Mouse (Mus musculus): Measurements from ENCODE around the gene Eif4e. TPM values are rescaled to one million over a fixed set of nuclear protein-coding genes. Genes with fewer than 3 reads are reported as not detected.
"Not testable (repeated sequence)": the region's sequence is repeated elsewhere in the genome, so short reads cannot be mapped to it uniquely, and the experiment has no call there.

The Eif4e gene
- polyA plus RNA-seq, 1 experiment from 2014 or later, result 371 TPM

DNA sequence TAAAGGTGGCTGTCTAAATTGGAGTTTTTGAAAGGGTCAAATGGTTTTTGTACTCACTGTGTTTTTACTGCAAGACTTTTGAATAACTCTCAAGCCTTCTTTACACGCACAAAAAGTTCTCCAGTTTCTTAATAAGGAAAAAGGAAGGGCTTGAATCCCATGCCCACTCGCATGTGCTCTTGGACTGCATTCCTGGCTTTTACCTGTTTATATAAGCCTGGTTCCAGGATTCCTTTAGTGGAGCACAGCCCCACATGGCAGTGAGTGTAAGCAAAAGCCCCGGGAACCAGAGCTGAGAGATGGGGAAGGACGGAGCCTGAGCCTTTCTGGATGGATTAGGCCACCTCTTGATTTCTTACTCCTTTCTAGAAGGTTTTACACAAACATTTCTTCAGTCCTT, 23.1 kb downstream of the Eif4e start:
- Histone ChIP-seq H3K36me3 (peaks cover 30% of the 10 kb centered on the region), H3K4me2 (replicated peaks) (no peak overlapping the region), H3K27me3 (no peaks in the 10 kb centered on the region), H3K9ac (replicated peaks) (no peak overlapping the region), H3K27ac (replicated peaks) (no peak overlapping the region), H3K4me1 (no peaks in the 10 kb centered on the region), H3K4me3 (no peak overlapping the region), H3K9me3 (no peaks in the 10 kb centered on the region)
- ATAC-seq (replicated peaks), result no peak
- 80% methylated on average over 4 of the region's 4 CpGs for WGBS

- Histone ChIP-seq H3K4me1 (no peaks in the 10 kb centered on the region), H3K36me3 (peaks cover 35% of the 10 kb centered on the region), H3K9ac (replicated peaks) (no peak overlapping the region), H3K27ac (replicated peaks) (no peak overlapping the region), H3K4me2 (replicated peaks) (no peak overlapping the region), H3K9me3 (no peaks in the 10 kb centered on the region), H3K4me3 (no peak overlapping the region), H3K27me3 (no peaks in the 10 kb centered on the region)
- no peak for ATAC-seq (replicated peaks)
- 92% methylated on average over 19 of the region's 19 CpGs for WGBS
These were observed 24.6 kb downstream of the Eif4e start for GRCm38 (mm10) chr3:138550336-138551123.

- not testable (repeated sequence) for H3K27me3 ChIP-seq; H3K4me1 ChIP-seq; H3K4me2 ChIP-seq (replicated peaks); H3K9me3 ChIP-seq; H3K9ac ChIP-seq (replicated peaks); ATAC-seq (replicated peaks); H3K27ac ChIP-seq (replicated peaks); H3K4me3 ChIP-seq
- WGBS, result 96% methylated on average over 8 of the region's 8 CpGs
- H3K36me3 ChIP-seq, result peaks cover 47% of the 10 kb centered on the region
These were observed 29.3 kb downstream of the Eif4e start for GRCm38 (mm10) chr3:138555279-138555678.

- Histone ChIP-seq H3K4me1 (no peaks in the 10 kb centered on the region), H3K4me3 (no peak overlapping the region), H3K9me3 (no peaks in the 10 kb centered on the region), H3K36me3 (peaks cover 27% of the 10 kb centered on the region), H3K27ac (replicated peaks) (no peak overlapping the region), H3K27me3 (no peaks in the 10 kb centered on the region), H3K9ac (replicated peaks) (no peak overlapping the region), H3K4me2 (replicated peaks) (no peak overlapping the region)
- 53% methylated on average over 4 of the region's 4 CpGs for WGBS
- ATAC-seq (replicated peaks), result peak; percentile 52
These were observed 32.5 kb downstream of the Eif4e start for GRCm38 (mm10) chr3:138558529-138558928.

- Histone ChIP-seq H3K9me3 (no peaks in the 10 kb centered on the region), H3K27me3 (no peaks in the 10 kb centered on the region), H3K4me3 (no peak overlapping the region), H3K4me1 (no peaks in the 10 kb centered on the region), H3K27ac (replicated peaks) (no peak overlapping the region), H3K9ac (replicated peaks) (no peak overlapping the region), H3K36me3 (peaks cover 19% of the 10 kb centered on the region), H3K4me2 (replicated peaks) (no peak overlapping the region)
- 75% methylated on average over 5 of the region's 5 CpGs for WGBS
- no peak for ATAC-seq (replicated peaks)
These were observed 34.3 kb downstream of the Eif4e start for GRCm38 (mm10) chr3:138560242-138560641.

DNA sequence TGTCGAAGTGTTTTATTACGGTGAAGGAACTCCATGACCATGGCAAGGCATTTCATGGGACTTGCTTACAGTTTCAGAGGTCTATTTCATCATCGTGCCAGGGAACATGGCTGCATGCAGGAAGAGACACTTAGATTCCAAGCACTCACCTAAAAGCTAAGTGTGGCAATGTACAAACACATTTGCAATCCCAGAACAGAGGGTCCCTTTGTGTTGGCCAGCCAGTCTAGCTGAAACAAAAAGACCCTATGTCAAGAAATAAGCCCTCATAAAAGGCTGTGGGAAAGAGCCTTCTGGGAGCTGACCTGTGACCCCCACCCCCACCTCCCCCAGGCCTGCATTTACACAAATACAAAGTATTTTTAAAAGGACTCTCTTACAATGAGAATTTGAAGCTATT, 34.9 kb downstream of the Eif4e start:
- no peak overlapping the region for H3K9ac ChIP-seq (replicated peaks)
- WGBS, result 83% methylated on average over 3 of the region's 3 CpGs
- H3K27ac ChIP-seq (replicated peaks), result no peak overlapping the region
- no peak for ATAC-seq (replicated peaks)
- no peaks in the 10 kb centered on the region for H3K4me1 ChIP-seq
- H3K36me3 ChIP-seq, result peaks cover 19% of the 10 kb centered on the region
- H3K4me2 ChIP-seq (replicated peaks), result no peak overlapping the region
- no peaks in the 10 kb centered on the region for H3K9me3 ChIP-seq
- H3K27me3 ChIP-seq, result no peaks in the 10 kb centered on the region
- H3K4me3 ChIP-seq, result no peak overlapping the region

- H3K4me3 ChIP-seq, result no peak overlapping the region
- no peak overlapping the region for H3K9ac ChIP-seq (replicated peaks)
- no peak for ATAC-seq (replicated peaks)
- no peaks in the 10 kb centered on the region for H3K36me3 ChIP-seq
- no peaks in the 10 kb centered on the region for H3K9me3 ChIP-seq
- no peak overlapping the region for H3K4me2 ChIP-seq (replicated peaks)
- no peaks in the 10 kb centered on the region for H3K4me1 ChIP-seq
- no peaks in the 10 kb centered on the region for H3K27me3 ChIP-seq
- H3K27ac ChIP-seq (replicated peaks), result no peak overlapping the region
- WGBS, result 95% methylated on average over 10 of the region's 10 CpGs
These were observed 52.9 kb downstream of the Eif4e start for GRCm38 (mm10) chr3:138578867-138579266.

DNA sequence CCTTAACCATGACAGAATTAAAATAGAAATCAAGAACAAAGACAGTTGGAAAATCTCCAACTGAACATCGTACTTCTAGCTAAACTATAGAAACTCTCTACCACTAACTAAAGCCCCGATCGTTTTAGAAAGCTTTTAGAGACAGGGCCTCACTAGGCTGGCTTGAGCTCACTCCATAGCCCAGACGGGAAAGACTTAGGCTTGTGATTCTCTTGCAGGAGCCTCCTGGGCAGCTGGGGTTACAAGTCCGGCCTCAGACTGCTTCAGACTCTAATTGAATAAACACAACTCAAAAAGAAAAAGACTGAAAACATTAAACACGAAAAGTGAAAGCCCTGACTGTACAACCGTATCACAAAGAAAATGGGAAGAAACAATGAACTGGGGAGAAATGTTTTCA, 60.2 kb downstream of the Eif4e start:
- H3K27ac ChIP-seq (replicated peaks), result no peak overlapping the region
- H3K36me3 ChIP-seq, result no peaks in the 10 kb centered on the region
- no peak for ATAC-seq (replicated peaks)
- H3K4me2 ChIP-seq (replicated peaks), result no peak overlapping the region
- no peaks in the 10 kb centered on the region for H3K27me3 ChIP-seq
- no peaks in the 10 kb centered on the region for H3K9me3 ChIP-seq
- WGBS, result 13% methylated on average over 7 of the region's 7 CpGs
- no peaks in the 10 kb centered on the region for H3K4me1 ChIP-seq
- H3K9ac ChIP-seq (replicated peaks), result no peak overlapping the region
- no peak overlapping the region for H3K4me3 ChIP-seq

- Histone ChIP-seq H3K9me3 (no peaks in the 10 kb centered on the region), H3K4me1 (no peaks in the 10 kb centered on the region), H3K27me3 (no peaks in the 10 kb centered on the region), H3K27ac (replicated peaks) (no peak overlapping the region), H3K4me2 (replicated peaks) (no peak overlapping the region), H3K36me3 (no peaks in the 10 kb centered on the region), H3K9ac (replicated peaks) (no peak overlapping the region), H3K4me3 (no peak overlapping the region)
- no peak for ATAC-seq (replicated peaks)
- 96% methylated on average over 4 of the region's 4 CpGs for WGBS
These were observed 61.2 kb downstream of the Eif4e start for GRCm38 (mm10) chr3:138587137-138587536.

- Histone ChIP-seq H3K27me3 (no peaks in the 10 kb centered on the region), H3K9me3 (no peaks in the 10 kb centered on the region), H3K9ac (replicated peaks) (no peak overlapping the region), H3K4me3 (no peak overlapping the region), H3K27ac (replicated peaks) (no peak overlapping the region), H3K4me1 (no peaks in the 10 kb centered on the region), H3K36me3 (no peaks in the 10 kb centered on the region), H3K4me2 (replicated peaks) (no peak overlapping the region)
- no peak for ATAC-seq (replicated peaks)
- WGBS, result 82% methylated on average over 9 of the region's 9 CpGs
These were observed 62.0 kb downstream of the Eif4e start for GRCm38 (mm10) chr3:138588001-138588400.

DNA sequence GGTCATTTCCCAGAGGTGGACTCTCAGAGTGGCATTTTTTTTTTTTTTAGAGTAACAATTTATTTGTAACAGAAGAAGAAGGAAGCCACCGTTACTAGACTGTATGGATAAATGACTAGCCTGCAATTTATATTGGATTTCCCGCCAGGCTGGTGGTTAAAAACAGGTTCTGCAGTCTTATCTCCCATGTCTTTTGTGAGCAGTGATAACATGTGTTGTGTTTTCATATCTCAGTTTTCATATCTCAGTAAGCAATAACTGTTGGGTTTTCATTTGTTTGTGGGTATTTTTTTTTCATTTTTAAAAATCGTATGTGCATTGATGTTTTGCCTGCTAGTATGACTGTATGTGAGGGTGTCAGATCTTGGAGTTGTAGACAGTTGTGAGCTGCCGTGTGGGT, 65.0 kb downstream of the Eif4e start:
- no peaks in the 10 kb centered on the region for H3K9me3 ChIP-seq
- no peak overlapping the region for H3K4me3 ChIP-seq
- WGBS, result 95% methylated on average over 4 of the region's 4 CpGs

GRCm38 (mm10) chr3:138591806-138592365, 65.9 kb downstream of the Eif4e start:
- H3K9me3 ChIP-seq, result no peaks in the 10 kb centered on the region
- 71% methylated on average over 7 of the region's 7 CpGs for WGBS

More for the DNA sequence above, 65.0 kb downstream of the Eif4e start:
- Histone ChIP-seq H3K27me3 (no peaks in the 10 kb centered on the region), H3K4me1 (no peaks in the 10 kb centered on the region), H3K4me2 (replicated peaks) (no peak overlapping the region), H3K36me3 (no peaks in the 10 kb centered on the region), H3K27ac (replicated peaks) (no peak overlapping the region), H3K9ac (replicated peaks) (no peak overlapping the region)
- ATAC-seq (replicated peaks), result no peak

GRCm38 (mm10) chr3:138593131-138593530, 67.2 kb downstream of the Eif4e start:
- H3K36me3 ChIP-seq, result no peaks in the 10 kb centered on the region
- no peaks in the 10 kb centered on the region for H3K9me3 ChIP-seq
- no peak overlapping the region for H3K4me3 ChIP-seq
- H3K9ac ChIP-seq (replicated peaks), result no peak overlapping the region
- H3K4me2 ChIP-seq (replicated peaks), result no peak overlapping the region
- 82% methylated on average over 8 of the region's 8 CpGs for WGBS
- ATAC-seq (replicated peaks), result no peak
- no peaks in the 10 kb centered on the region for H3K4me1 ChIP-seq
- H3K27me3 ChIP-seq, result no peaks in the 10 kb centered on the region
- no peak overlapping the region for H3K27ac ChIP-seq (replicated peaks)

More at GRCm38 (mm10) chr3:138591806-138592365, 65.9 kb downstream of the Eif4e start:
- Histone ChIP-seq H3K4me1 (no peaks in the 10 kb centered on the region), H3K9ac (replicated peaks) (no peak overlapping the region), H3K27ac (replicated peaks) (no peak overlapping the region), H3K4me2 (replicated peaks) (no peak overlapping the region), H3K36me3 (no peaks in the 10 kb centered on the region), H3K4me3 (no peak overlapping the region), H3K27me3 (no peaks in the 10 kb centered on the region)
- no peak for ATAC-seq (replicated peaks)
